Mouse (Mus musculus): ENCODE data around the gene Man2a2.

DNA sequence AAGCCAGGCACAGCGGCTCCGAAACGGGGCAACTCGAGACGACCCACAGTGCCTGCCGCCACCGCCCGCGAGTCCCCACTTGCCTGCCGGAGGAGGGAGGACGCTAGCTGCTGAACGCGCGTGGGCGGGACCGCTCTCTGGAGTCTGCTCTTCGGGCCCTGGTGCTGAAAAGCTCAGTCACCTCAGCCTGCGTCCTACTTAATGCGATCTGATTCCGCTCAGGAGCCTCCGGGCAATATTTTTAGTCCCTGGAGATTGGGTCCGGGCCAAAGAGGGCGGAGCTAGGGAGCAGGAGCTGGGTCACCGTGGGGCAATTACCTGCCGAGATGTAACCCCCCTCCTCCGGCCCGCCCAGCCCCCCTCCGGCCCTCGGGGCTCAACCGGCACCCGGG lies 530 bp downstream of the Man2a2 start:
- TF ChIP-seq CTCF (IDR thresholded peaks at IDR 0.05; ENCODE audit: extremely low read depth, insufficient read length, insufficient replicate concordance, low read depth, low read length) (no peak), POLR2A (IDR thresholded peaks at IDR 0.05; ENCODE audit: low read depth, low read length) (peak; percentile 21; the same call in 1 of the 2 replicates)

Measured in small intestine, adult 2 months (tissue).